Mouse (Mus musculus): ENCODE results near the gene St3gal4. TPM values are rescaled to one million over a fixed set of nuclear protein-coding genes. Genes with fewer than 3 reads are reported as not detected.

The St3gal4 gene
- polyA plus RNA-seq, 1 experiment from 2014 or later: 26.5 TPM

DNA sequence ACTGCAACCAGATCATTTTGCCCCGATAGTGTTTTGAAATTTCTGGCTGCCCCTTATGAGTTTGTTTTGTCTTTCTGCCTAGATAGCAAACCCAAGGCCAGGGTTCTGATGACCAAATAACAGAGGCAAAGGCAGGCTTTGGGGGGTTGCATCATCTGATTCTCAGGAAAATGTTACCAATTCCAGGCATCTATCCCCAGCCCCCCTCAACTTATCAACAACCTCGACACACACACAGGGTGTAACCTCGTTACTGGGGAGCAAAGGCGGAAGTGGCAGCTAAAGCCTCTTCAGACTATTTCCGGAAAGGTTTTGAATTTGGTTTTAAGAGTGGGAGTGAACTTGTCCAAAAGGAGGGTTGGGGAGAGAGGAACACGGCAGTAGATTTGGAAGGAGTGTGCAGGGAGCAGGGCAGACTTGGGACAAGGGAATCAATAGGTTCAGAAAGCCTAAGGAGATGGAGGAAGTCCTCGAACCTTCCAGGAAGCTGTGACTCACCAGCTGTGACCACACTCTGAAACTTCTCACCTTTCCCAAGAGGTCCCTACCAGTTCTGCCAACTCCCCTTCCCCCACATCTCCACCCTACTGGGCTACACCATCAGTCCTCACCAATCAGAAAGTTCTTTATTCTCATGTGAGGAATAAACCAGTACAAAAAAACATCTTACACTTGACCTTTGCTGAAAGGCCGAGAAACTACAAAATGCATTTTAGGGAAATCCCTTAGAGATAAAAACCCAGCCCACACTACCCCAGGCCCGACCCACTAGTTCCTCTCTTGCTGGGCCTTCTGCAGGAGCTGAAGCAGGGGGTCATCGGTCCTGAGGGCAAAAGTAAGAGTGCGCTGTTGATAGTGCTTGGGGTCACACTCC, 5.0 kb upstream of the St3gal4 start:
- DNase-seq: peak; percentile 47
- TF ChIP-seq CTCF (IDR thresholded peaks at IDR 0.05; ENCODE audit: low read depth) (no peak), EP300 (IDR thresholded peaks at IDR 0.05; ENCODE audit: low read depth) (peak; percentile 82)
- Histone ChIP-seq H3K36me3 (replicated peaks; ENCODE audit: insufficient read depth, low read length) (peaks cover 31% of the 10 kb centered on the region), H3K9me3 (ENCODE audit: low read length) (no peaks in the 10 kb centered on the region), H3K4me1 (ENCODE audit: insufficient read depth) (peaks cover 84% of the 10 kb centered on the region), H3K27me3 (ENCODE audit: insufficient read depth, low read length) (no peaks in the 10 kb centered on the region), H3K27ac (ENCODE audit: low read depth) (peak overlapping the region; percentile 92), H3K4me3 (ENCODE audit: low read depth, low read length) (no peak overlapping the region), H3K4me2 (ENCODE audit: low read depth, low read length) (peak overlapping the region; percentile 44), H3K9ac (replicated peaks) (0 out of 2 replicates have a peak overlapping the region, but pooled peaks have one; percentile 18)
- peak; percentile 43 for ATAC-seq
- 24% methylated on average over 11 of the region's 11 CpGs for WGBS (ENCODE audit: insufficient replicate concordance)

DNA sequence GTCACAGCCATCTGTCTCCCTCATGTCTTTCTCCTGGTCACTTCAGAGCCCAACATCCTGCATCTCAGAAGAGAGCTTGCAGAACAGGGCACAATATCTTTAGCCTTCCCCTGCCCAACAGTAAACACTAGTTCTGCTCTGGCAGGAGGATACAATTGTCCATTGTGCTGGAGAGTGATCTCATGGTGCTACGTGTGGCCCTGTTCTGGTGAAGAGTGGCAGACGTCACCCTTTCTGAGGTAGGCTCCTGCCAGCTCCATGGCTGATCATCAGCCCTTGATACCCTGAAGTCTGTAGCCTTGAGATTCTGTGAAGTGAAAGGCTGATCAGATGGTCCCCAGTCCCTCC, 4.4 kb upstream of the St3gal4 start:
- 38% methylated on average over 2 of the region's 2 CpGs for WGBS (ENCODE audit: insufficient replicate concordance)
- peaks cover 85% of the 10 kb centered on the region for H3K4me1 ChIP-seq (ENCODE audit: insufficient read depth)
- no peaks in the 10 kb centered on the region for H3K27me3 ChIP-seq (ENCODE audit: insufficient read depth, low read length)
- peak overlapping the region; percentile 52 for H3K4me2 ChIP-seq (ENCODE audit: low read depth, low read length)
- ATAC-seq (peak; percentile 41), DNase-seq (peak; percentile 32)
- peak overlapping the region; percentile 92 for H3K27ac ChIP-seq (ENCODE audit: low read depth)
- peaks cover 30% of the 10 kb centered on the region for H3K36me3 ChIP-seq (replicated peaks; ENCODE audit: insufficient read depth, low read length)
- H3K9ac ChIP-seq (replicated peaks): 0 out of 2 replicates have a peak overlapping the region, but pooled peaks have one; percentile 18
- no peak overlapping the region for H3K4me3 ChIP-seq (ENCODE audit: low read depth, low read length)
- no peak for TF ChIP-seq EP300 (IDR thresholded peaks at IDR 0.05; ENCODE audit: low read depth)
- TF ChIP-seq CTCF (IDR thresholded peaks at IDR 0.05; ENCODE audit: low read depth): no peak
- H3K9me3 ChIP-seq (ENCODE audit: low read length): no peaks in the 10 kb centered on the region

DNA sequence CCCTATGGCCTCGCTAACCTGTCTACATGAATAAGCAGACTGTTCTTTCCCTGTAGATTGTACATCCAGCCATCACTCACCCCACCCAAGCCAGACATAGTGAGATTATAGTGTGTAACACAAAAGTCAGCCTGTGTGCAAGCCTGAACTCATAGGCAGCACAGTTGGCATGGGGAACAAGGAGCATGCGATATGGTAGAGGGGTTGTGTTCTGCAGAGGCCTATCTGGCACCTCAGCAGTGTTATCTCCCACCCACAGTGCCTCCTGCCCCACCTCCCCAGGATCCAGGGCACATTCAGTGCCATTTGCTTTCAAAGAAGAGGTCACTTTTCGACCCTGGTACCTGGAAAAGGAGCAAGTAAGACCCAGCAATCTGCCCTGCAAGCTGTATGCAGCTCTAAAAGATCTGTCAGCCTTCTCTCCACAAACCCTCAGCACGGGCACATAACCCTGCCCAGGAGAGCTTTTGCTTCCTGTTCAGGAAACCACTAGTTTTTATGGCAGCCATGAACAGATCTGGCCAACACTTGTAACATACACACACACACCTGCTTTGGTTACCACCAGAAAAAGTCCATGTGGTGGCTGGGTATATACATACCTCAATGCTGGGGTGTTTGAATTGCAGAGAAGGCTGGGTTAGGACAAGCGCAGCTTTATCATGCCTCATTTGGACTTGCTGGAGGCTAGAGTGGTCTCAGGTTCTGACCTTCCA, 3.6 kb upstream of the St3gal4 start:
- Histone ChIP-seq H3K4me1 (ENCODE audit: insufficient read depth) (peaks cover 86% of the 10 kb centered on the region), H3K4me2 (ENCODE audit: low read depth, low read length) (peak overlapping the region; percentile 52), H3K27me3 (ENCODE audit: insufficient read depth, low read length) (no peaks in the 10 kb centered on the region), H3K27ac (ENCODE audit: low read depth) (peak overlapping the region; percentile 92), H3K9ac (replicated peaks) (peak overlapping the region; percentile 42), H3K9me3 (ENCODE audit: low read length) (no peaks in the 10 kb centered on the region), H3K36me3 (replicated peaks; ENCODE audit: insufficient read depth, low read length) (peaks cover 29% of the 10 kb centered on the region), H3K4me3 (ENCODE audit: low read depth, low read length) (no peak overlapping the region)
- 45% methylated on average over 5 of the region's 5 CpGs for WGBS (ENCODE audit: insufficient replicate concordance)
- ATAC-seq (peak; percentile 79), DNase-seq (peak; percentile 65)
- no peak for TF ChIP-seq CTCF (IDR thresholded peaks at IDR 0.05; ENCODE audit: low read depth)
- peak; percentile 98 for TF ChIP-seq EP300 (IDR thresholded peaks at IDR 0.05; ENCODE audit: low read depth)

DNA sequence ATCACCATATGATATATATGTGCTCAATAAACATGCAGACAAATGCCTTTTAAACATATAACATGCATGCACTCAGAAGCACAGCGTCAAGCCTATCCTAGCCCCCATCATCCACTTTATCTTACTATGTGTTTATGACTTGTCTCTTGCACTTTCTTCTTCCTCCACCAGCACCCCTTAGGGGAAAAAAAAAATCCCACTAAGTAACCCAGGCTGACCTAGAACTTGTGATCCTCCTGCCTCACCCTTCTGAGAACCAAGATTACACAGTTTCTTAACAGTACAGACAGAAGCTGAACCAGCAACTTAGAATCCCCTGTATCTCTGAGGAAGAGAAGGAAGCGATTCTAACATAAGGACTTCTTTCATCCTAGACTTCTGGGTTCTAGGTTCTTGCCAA, 505 bp downstream of the St3gal4 start:
- Histone ChIP-seq H3K4me1 (ENCODE audit: insufficient read depth) (peaks cover 73% of the 10 kb centered on the region), H3K36me3 (replicated peaks; ENCODE audit: insufficient read depth, low read length) (peaks cover 16% of the 10 kb centered on the region), H3K4me3 (ENCODE audit: low read depth, low read length) (peak overlapping the region; percentile 93), H3K9me3 (ENCODE audit: low read length) (no peaks in the 10 kb centered on the region), H3K27me3 (ENCODE audit: insufficient read depth, low read length) (no peaks in the 10 kb centered on the region), H3K9ac (replicated peaks) (peak overlapping the region; percentile 93), H3K4me2 (ENCODE audit: low read depth, low read length) (peak overlapping the region; percentile 97), H3K27ac (ENCODE audit: low read depth) (peak overlapping the region; percentile 98)
- ATAC-seq (no peak), DNase-seq (no peak)
- 55% methylated on average over 2 of the region's 2 CpGs for WGBS (ENCODE audit: insufficient replicate concordance)
- TF ChIP-seq EP300 (IDR thresholded peaks at IDR 0.05; ENCODE audit: low read depth) (no peak), CTCF (IDR thresholded peaks at IDR 0.05; ENCODE audit: low read depth) (no peak)

DNA sequence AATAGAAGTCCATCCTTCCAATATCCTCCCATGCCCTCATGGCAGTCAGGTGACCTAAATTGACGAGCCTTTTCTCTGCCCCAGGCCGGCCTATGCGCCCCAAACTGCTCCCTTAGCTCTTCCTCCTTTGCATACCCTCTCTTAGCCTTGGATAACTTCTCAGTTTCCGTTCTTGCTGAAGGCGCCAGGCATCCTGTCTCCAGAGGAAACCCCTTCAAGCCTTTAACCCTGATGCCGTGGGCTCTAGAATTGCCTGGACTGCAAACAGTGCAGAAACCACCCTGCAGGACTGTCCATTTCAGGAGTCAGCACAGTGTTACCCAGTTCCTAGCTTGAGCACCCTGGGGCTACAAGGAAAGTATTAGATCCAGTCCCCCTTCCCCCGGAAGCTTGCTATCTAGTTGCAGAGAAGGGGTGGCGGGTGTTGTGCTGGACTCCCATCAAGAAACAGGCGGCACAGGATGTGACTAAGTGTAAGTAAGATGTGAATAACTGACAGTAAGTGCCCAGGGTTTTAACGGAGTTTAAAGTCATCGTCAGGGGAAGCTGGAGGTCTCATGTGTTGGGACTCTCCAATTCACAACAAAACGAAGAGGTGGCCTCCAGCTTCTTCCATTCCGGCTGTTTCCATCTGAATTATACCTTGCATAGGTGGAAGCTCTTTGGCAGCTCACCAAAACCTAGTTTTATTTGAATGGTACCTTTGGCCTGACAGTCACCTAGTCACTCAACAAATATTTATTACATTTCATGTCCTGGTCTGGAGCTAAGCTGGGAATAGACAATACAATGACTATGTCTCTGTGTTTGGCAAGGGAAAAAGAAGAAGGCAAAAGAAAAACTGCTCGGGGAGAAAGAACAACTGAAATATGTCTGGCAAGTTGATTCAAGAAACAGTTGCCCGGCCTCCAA, 1.4 kb downstream of the St3gal4 start:
- TF ChIP-seq EP300 (IDR thresholded peaks at IDR 0.05; ENCODE audit: low read depth): peak; percentile 58
- no peak for TF ChIP-seq CTCF (IDR thresholded peaks at IDR 0.05; ENCODE audit: low read depth)
- Histone ChIP-seq H3K4me1 (ENCODE audit: insufficient read depth) (peaks cover 70% of the 10 kb centered on the region), H3K4me3 (ENCODE audit: low read depth, low read length) (peak overlapping the region; percentile 93), H3K36me3 (replicated peaks; ENCODE audit: insufficient read depth, low read length) (peaks cover 20% of the 10 kb centered on the region), H3K9me3 (ENCODE audit: low read length) (no peaks in the 10 kb centered on the region), H3K27me3 (ENCODE audit: insufficient read depth, low read length) (no peaks in the 10 kb centered on the region), H3K9ac (replicated peaks) (peak overlapping the region; percentile 93), H3K27ac (ENCODE audit: low read depth) (peak overlapping the region; percentile 98), H3K4me2 (ENCODE audit: low read depth, low read length) (peak overlapping the region; percentile 97)
- WGBS (ENCODE audit: insufficient replicate concordance): 11% methylated on average over 15 of the region's 15 CpGs
- DNase-seq (peak; percentile 58), ATAC-seq (peak; percentile 20)
